Mouse (Mus musculus) E14TG2a.4 (cell line): Measurements from ENCODE around the gene Ppp2r5d.
A peak's percentile ranks its signal among the peaks of the same experiment; 100 is the strongest.

ENCODE experiments used
- H3K27me3 ChIP-seq: 2 replicates; pipeline ENCODE4 v1.6.1; 2014; ENCODE audit warnings: low read length, control low read depth; ENCODE audit not compliant: insufficient read depth
- H3K36me3 ChIP-seq: 2 replicates; pipeline ENCODE4 v1.6.1; 2014; ENCODE audit warnings: low read length, control low read depth; ENCODE audit not compliant: insufficient read depth
- H3K4me1 ChIP-seq: replicated peaks from 2 replicates; pipeline ENCODE4 v1.6.1; 2014; ENCODE audit warnings: low read depth, low read length, control low read depth
- H3K4me3 ChIP-seq: replicated peaks from 2 replicates; pipeline ENCODE4 v1.5.1; 2014; ENCODE audit warnings: mild to moderate bottlenecking, low read length
- H3K9me3 ChIP-seq: 2 replicates; pipeline ENCODE4 v1.6.1; 2014; ENCODE audit warnings: low read length, control low read depth
- CTCF ChIP-seq: conservative IDR thresholded peaks from 2 replicates; pipeline ENCODE4 v1.5.1; 2014; ENCODE audit warnings: low read length
- NANOG ChIP-seq: IDR thresholded peaks from 2 replicates; pipeline ENCODE4 v1.6.1; 2014; ENCODE audit warnings: borderline replicate concordance, low read length, mixed read lengths
- POU5F1 ChIP-seq: IDR thresholded peaks from 2 replicates; pipeline ENCODE4 v1.6.1; 2014; ENCODE audit warnings: low read length, borderline replicate concordance

Ppp2r5d gene

DNA sequence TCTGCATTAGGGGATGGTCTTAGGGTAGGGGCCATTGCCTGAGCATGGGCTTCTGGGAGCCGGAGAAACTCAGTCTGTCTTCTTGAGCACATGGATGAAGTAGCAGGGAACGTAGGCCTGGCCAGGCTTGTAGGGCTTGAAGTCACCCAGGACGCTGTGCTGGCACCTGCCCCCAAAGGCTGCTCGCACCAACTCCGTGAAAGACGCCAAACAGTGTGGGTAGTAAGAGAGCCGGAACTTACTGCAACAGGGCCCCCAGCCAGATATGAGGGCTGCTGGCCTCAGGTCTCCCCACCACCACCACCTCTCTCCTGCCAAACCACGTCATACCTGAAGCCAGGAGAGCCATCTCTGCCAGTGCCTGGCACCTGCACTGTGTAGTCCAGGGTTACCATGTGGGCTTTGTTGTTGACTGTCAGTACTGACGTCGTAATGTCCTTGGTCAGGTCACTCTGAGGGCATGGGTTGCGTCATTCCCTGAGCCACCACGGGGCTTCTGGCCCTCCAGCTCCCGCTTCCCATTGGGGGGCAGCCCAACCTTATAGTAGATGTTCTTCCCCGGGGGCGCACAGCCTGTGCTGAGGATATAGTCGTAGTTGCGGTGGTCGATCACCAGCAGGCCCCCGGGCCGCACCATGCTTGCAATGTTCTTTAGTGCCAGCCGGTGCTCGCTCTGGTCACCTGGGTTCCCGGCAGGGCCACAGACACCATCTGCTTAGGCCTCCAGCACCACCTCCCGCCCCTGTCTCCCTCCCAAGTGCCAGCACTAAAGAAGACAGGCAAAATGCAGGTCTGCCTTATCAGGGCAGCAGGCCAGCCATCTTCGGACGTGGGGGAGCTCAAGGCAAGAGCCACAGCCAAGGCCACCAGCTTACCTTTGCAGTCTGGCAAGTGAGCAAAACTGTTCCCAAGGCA lies 21.1 kb upstream of the Ppp2r5d start:
- no peaks in the 10 kb centered on the region for H3K9me3 ChIP-seq
- H3K4me1 ChIP-seq, result peaks cover 43% of the 10 kb centered on the region
- peaks cover 30% of the 10 kb centered on the region for H3K36me3 ChIP-seq
- no peak overlapping the region for H3K4me3 ChIP-seq
- no peak for TF ChIP-seq CTCF
- TF ChIP-seq NANOG, result no peak
- TF ChIP-seq POU5F1, result no peak
- peaks cover 21% of the 10 kb centered on the region for H3K27me3 ChIP-seq

DNA sequence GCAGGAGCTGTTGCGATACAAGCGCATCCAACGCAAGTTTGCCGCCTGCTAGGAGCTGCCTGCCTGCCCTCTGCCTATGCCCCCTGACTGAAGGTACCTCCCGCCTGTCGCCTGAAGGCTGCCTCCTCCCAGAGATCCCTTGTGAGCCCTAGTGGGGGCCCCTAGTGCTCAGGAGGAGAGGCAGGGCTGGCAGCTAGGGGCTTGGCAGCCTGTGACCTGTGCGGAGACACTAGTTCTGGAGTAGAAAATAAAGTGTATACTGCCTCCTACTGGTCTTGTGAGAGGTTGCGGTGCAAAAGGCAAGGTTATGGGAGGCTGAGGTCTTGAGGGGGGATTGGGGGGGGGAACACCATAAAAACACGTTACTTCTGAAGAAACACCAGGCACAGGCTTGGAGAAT lies 20.4 kb upstream of the Ppp2r5d start:
- Histone ChIP-seq H3K27me3 (peaks cover 18% of the 10 kb centered on the region), H3K36me3 (peaks cover 32% of the 10 kb centered on the region), H3K9me3 (no peaks in the 10 kb centered on the region), H3K4me1 (peaks cover 49% of the 10 kb centered on the region), H3K4me3 (peak overlapping the region; percentile 46)
- peak; percentile 62 for TF ChIP-seq CTCF
- TF ChIP-seq POU5F1, result no peak
- TF ChIP-seq NANOG, result no peak

DNA sequence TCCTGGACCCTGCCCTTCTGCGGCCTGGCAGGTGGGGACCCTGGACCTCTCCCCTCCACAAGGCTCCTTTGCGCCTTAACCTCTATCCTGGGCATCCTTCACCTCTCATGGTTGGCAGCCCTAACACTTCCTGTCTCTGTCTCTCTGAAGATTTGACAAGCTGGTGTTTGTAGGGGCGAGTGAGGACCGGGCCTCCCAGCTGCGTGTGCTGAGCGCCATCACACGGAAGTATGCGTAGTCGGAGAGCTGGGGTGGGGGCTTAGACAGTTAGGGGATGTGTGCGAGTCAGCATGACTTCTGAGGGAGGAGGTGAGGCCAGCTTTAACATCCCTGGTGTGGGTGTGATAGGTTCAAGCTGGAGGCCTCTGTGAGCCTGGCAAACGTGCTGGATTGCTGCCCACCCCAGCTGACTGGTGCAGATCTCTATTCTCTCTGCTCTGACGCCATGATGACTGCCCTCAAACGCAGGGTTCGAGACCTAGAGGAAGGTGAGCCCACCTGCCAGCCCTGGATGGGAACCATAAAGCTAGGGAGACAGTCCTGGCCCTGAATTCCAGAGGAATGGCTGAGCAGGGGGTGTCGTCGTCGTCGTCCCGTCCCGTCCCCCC lies 19.7 kb upstream of the Ppp2r5d start:
- Histone ChIP-seq H3K27me3 (peaks cover 13% of the 10 kb centered on the region), H3K4me1 (peaks cover 49% of the 10 kb centered on the region), H3K36me3 (peaks cover 32% of the 10 kb centered on the region), H3K4me3 (no peak overlapping the region), H3K9me3 (no peaks in the 10 kb centered on the region)
- TF ChIP-seq CTCF (no peak), NANOG (no peak), POU5F1 (no peak)

DNA sequence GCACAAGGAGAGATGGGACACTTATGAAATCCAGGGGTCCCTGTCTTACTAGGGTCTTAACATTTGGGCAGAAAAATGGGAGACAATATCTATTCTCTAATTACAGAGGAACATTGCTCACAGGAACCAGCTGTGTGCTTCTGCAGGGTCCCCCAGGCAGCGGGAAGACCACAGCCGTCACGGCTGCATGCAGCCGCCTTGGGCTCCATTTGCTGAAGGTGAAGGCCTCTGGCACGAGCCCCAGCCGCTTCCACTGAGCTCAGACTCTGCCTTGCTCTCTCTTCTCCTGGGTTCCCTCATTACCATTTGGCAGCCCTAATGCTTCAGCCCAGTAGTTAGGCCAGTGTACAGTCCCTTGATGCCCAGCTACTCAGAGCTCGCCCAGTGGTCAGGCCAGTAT lies 16.2 kb upstream of the Ppp2r5d start:
- no peaks in the 10 kb centered on the region for H3K27me3 ChIP-seq
- no peak overlapping the region for H3K4me3 ChIP-seq
- H3K36me3 ChIP-seq, result peaks cover 42% of the 10 kb centered on the region
- H3K9me3 ChIP-seq, result no peaks in the 10 kb centered on the region
- TF ChIP-seq POU5F1 (no peak), CTCF (no peak), NANOG (no peak)
- H3K4me1 ChIP-seq, result peaks cover 31% of the 10 kb centered on the region

DNA sequence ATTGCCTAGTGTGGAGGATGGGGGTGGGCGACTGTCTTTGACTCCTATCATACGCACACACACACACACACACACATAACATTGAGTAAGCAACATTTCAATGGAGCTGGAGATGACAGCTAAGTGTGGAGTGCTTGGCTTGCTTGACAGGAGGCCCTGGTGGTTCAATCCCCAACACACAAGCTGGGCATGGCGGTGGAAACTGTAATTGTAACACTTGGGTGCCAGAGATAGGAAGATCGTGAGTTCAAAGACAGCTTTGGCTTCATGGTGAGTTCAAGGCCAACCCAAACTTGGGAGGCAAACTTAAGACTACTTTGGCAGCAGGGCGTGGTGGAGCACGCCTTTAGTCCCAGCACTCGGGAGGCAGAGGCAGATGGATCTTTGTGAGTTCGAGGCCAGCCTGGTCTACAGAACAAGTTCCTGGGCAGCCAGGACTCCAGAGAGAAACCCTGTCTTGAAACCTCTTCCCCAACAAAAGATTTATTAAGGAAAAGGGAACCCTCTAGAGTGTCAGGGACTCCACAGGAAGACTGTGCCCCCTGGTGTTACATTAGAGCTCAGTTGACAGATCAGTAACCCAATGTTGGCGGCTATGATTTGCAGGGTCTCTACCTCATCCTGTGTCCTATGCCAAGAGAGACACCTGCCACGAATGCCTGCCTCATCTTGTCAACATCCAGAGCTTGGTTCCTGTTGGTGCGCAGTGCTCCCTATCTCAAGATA lies 10.0 kb upstream of the Ppp2r5d start:
- TF ChIP-seq POU5F1 (no peak), CTCF (peak; percentile 61)
- peaks cover 38% of the 10 kb centered on the region for H3K36me3 ChIP-seq
- H3K9me3 ChIP-seq, result no peaks in the 10 kb centered on the region
- H3K27me3 ChIP-seq, result no peaks in the 10 kb centered on the region
- H3K4me1 ChIP-seq, result peaks cover 39% of the 10 kb centered on the region
- H3K4me3 ChIP-seq, result no peak overlapping the region

DNA sequence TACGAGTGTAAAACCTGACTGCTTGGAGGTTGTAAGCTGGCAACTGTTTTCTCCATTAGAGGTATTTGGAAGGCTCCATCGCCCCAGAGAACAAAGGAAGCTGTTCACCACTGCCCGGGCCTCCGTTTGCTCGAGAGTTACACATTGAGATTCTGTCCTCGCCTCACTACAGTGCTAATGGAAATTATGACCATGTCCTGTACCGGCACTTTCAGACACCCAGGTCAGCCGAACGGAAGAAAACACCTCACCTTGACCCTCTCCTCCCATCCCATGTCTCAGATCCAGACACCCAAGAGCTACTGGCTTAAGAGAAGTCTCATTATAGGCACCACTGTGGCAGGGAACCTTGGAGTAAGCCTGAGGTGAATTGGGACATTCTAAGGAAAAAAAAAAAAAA lies 8.9 kb upstream of the Ppp2r5d start:
- Histone ChIP-seq H3K9me3 (no peaks in the 10 kb centered on the region), H3K36me3 (peaks cover 38% of the 10 kb centered on the region), H3K4me1 (peaks cover 37% of the 10 kb centered on the region), H3K4me3 (no peak overlapping the region), H3K27me3 (no peaks in the 10 kb centered on the region)
- TF ChIP-seq CTCF (no peak), NANOG (no peak), POU5F1 (no peak)

DNA sequence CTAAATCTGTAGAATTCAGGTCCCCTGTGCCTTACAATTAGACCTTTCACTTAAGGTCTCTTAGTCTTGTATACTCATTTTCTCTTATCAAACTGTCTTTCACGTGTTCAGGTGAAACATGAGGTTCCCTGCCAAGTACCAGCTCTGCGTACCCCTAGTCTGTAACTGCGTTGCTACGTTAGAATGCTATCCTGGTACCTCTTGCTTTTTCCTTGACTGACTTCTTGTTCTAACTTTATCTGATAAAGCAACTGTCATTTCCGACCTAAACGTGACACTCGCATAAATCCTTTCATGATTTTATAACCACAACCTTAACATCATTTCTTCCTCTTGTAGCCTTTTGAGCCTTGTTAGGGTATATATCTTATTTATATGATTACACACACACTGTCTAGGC lies 7.5 kb upstream of the Ppp2r5d start:
- peaks cover 38% of the 10 kb centered on the region for H3K36me3 ChIP-seq
- TF ChIP-seq POU5F1 (no peak), CTCF (no peak), NANOG (no peak)
- no peaks in the 10 kb centered on the region for H3K27me3 ChIP-seq
- peak overlapping the region; percentile 98 for H3K4me3 ChIP-seq
- peaks cover 39% of the 10 kb centered on the region for H3K4me1 ChIP-seq
- no peaks in the 10 kb centered on the region for H3K9me3 ChIP-seq

DNA sequence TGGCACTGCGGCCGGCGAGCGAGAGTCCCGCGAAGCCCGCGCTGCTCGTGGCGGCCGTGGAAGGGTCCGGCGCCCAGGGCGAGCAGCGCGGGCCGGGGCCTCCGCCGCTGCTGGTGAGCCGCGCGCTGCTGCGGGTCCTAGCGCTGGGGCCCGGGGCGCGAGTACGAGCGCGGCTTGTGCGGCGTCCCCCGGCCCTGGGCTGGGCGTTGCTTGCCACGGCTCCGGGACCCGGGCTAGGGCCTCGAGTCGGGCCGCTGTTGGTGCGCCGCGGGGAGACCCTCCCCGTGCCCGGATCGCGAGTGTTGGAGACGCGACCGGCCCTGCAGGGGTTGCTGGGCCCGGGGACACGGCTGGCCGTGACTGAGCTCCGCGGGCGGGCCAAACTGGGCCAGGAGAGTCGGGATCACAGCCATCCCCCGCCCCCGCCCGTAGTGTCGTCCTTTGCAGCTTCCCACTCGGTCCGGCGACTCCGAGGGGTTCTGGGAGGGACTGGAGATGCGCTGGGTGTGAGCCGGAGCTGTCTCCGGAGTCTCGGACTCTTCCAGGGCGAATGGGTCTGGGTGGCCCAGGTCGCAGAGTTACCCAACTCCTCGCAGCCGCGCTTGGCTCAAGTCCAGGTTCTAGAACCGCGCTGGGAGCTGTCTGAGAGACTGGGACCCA lies 6.8 kb upstream of the Ppp2r5d start:
- Histone ChIP-seq H3K36me3 (peaks cover 34% of the 10 kb centered on the region), H3K9me3 (no peaks in the 10 kb centered on the region), H3K27me3 (peaks cover 5% of the 10 kb centered on the region; the same call in 1 of the 2 replicates), H3K4me3 (peak overlapping the region; percentile 98), H3K4me1 (peaks cover 39% of the 10 kb centered on the region)
- TF ChIP-seq NANOG, result no peak
- no peak for TF ChIP-seq POU5F1
- TF ChIP-seq CTCF, result no peak
